ENCODE assay signal across 16 mouse cellular contexts in the genomic region with DNA sequence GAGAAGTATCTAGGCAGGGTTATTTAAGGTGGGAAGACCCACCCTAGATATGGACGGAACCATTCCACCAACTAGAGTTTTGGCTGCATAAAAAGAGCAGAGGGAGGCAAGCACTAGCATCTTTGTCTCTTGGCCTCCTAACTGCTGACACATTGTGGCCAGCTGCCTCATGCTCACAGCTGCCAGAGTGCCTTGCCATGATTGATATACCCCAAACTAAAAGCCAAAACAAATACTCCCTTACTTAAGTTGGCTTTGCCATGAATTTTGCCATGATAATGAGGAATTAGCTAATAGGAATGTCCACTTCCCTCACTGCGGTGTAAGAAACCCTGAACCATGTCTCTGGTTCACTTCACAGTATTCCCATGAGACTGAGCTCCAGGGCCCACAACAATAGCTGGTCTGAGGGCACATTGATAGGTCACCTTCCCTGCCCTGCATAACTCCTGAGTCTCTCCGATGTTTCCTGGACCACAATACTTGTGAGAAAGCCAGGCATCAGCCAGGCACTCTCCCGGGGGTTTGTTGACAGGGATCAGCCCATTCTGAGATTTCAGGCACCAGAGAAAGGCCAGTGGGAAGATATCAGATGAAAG.
A peak's percentile ranks its signal among the peaks of the same experiment; 100 is the strongest.
DNase-seq lines count a peak whose midpoint lies in the region; ATAC-seq and TF ChIP-seq lines count a peak whose summit lies in the region.
"Had no signal": no experiment of that assay in that cellular context is flagged by ENCODE, and none has a peak within 500 bp of the region (broad histone marks: within the 10 kb centered on the region; RNA-seq: fewer than 3 reads in every experiment).

No protein-coding gene starts in this region.

- no peaks in the 10 kb centered on the region for H3K36me3 ChIP-seq in heart, embryonic 12.5 days
- H3K36me3 ChIP-seq in C2C12 (ENCODE audit: control insufficient read depth, insufficient read depth) = no peaks in the 10 kb centered on the region
- H3K36me3 ChIP-seq in lung, embryonic 14.5 days (ENCODE audit: insufficient read depth) = no peaks in the 10 kb centered on the region
- H3K36me3 ChIP-seq in forebrain, postnatal 0 days (ENCODE audit: insufficient read depth) = no peaks in the 10 kb centered on the region
- H3K36me3 ChIP-seq: stomach, embryonic 15.5 days had no signal

- H3ac ChIP-seq in C2C12 (ENCODE audit: control insufficient read depth, insufficient read length, low read depth) = no peak overlapping the region

- no peaks in the 10 kb centered on the region for H3K9me3 ChIP-seq in heart, embryonic 12.5 days (replicated peaks)
- H3K9me3 ChIP-seq in lung, embryonic 14.5 days (ENCODE audit: low read depth, low read length) = no peaks in the 10 kb centered on the region
- H3K9me3 ChIP-seq in forebrain, postnatal 0 days (ENCODE audit: low read length) = no peaks in the 10 kb centered on the region
- H3K9me3 ChIP-seq: stomach, embryonic 15.5 days had no signal

- H3K4me3 ChIP-seq in heart, embryonic 12.5 days = no peak overlapping the region
- H3K4me3 ChIP-seq in C2C12 (ENCODE audit: insufficient read depth, poor library complexity, severe bottlenecking) = no peak overlapping the region
- H3K4me3 ChIP-seq in lung, embryonic 14.5 days (ENCODE audit: low read depth, low read length) = no peak overlapping the region
- H3K4me3 ChIP-seq in forebrain, postnatal 0 days (ENCODE audit: low read depth, low read length) = no peak overlapping the region
- H3K4me3 ChIP-seq: left cerebral cortex, adult 2 months; stomach, embryonic 15.5 days had no signal

- ATAC-seq in heart, embryonic 12.5 days (ENCODE audit: insufficient number of reproducible peaks, low FRiP score) = no peak
- no peak for ATAC-seq in lung, embryonic 14.5 days (ENCODE audit: insufficient read depth)
- no peak for ATAC-seq in forebrain, postnatal 0 days
- ATAC-seq: CD4-positive, CD25-positive, alpha-beta regulatory T cell, adult 4 months; inflammation-experienced regulatory T-cells, adult 6 months had no signal

- H3K27ac ChIP-seq in heart, embryonic 12.5 days (ENCODE audit: poor library complexity, severe bottlenecking) = no peak overlapping the region
- H3K27ac ChIP-seq in lung, embryonic 14.5 days (ENCODE audit: low read depth) = no peak overlapping the region
- H3K27ac ChIP-seq in forebrain, postnatal 0 days (ENCODE audit: low read depth, low read length) = no peak overlapping the region
- H3K27ac ChIP-seq: left cerebral cortex, adult 2 months; stomach, embryonic 15.5 days had no signal

- no peak for TF ChIP-seq CTCF in C2C12 (IDR thresholded peaks at IDR 0.05; ENCODE audit: control insufficient read depth, insufficient read depth, insufficient read length)
- TF ChIP-seq CTCF in lung, embryonic 14.5 days (IDR thresholded peaks at IDR 0.05; ENCODE audit: low read depth) = no peak
- no peak for TF ChIP-seq CTCF in forebrain, postnatal 0 days (IDR thresholded peaks at IDR 0.05; ENCODE audit: low read depth)

- H3K27me3 ChIP-seq in heart, embryonic 12.5 days (replicated peaks) = no peaks in the 10 kb centered on the region
- H3K27me3 ChIP-seq in C2C12 (ENCODE audit: control insufficient read depth, insufficient read depth, insufficient read length) = no peaks in the 10 kb centered on the region
- no peaks in the 10 kb centered on the region for H3K27me3 ChIP-seq in lung, embryonic 14.5 days (ENCODE audit: insufficient read depth, low read length)
- no peaks in the 10 kb centered on the region for H3K27me3 ChIP-seq in forebrain, postnatal 0 days (ENCODE audit: insufficient read depth, low read length)
- H3K27me3 ChIP-seq: stomach, embryonic 15.5 days had no signal

- peaks cover 9% of the 10 kb centered on the region; the same call in 1 of the 2 replicates for H3K4me1 ChIP-seq in heart, embryonic 12.5 days (replicated peaks)
- no peaks in the 10 kb centered on the region for H3K4me1 ChIP-seq in lung, embryonic 14.5 days (ENCODE audit: insufficient read depth)
- no peaks in the 10 kb centered on the region for H3K4me1 ChIP-seq in forebrain, postnatal 0 days (ENCODE audit: insufficient read depth)
- H3K4me1 ChIP-seq: stomach, embryonic 15.5 days had no signal

- no peak overlapping the region for H3K9ac ChIP-seq in heart, embryonic 12.5 days
- H3K9ac ChIP-seq in lung, embryonic 14.5 days = no peak overlapping the region
- no peak overlapping the region for H3K9ac ChIP-seq in forebrain, postnatal 0 days
- H3K9ac ChIP-seq: stomach, embryonic 15.5 days had no signal

- peak; percentile 35 for DNase-seq in heart, adult 8-10 months (ENCODE audit: low spot score)
- peak; percentile 43 to 57 for DNase-seq in heart, adult 9 months (ENCODE audit: low spot score in 2 of 2)
- DNase-seq in lung, embryonic 14.5 days = peak; percentile 13
- DNase-seq in left cerebral cortex, adult 9 months (ENCODE audit: low spot score in 2 of 2) = no peak
- DNase-seq in adrenal gland, adult 2 months = no peak
- DNase-seq in forebrain, postnatal 0 days = no peak
- DNase-seq: cerebellum, adult 9-10 months; midbrain, embryonic 14.5 days; right cerebral cortex, postnatal 4 days; thymus, postnatal 14 days had no signal

- H3K79me3 ChIP-seq in C2C12 (ENCODE audit: low read depth) = no peaks in the 10 kb centered on the region

- H3K79me2 ChIP-seq in C2C12 (ENCODE audit: control insufficient read depth, insufficient read depth) = no peaks in the 10 kb centered on the region

- 37% methylated on average over 4 of the region's 4 CpGs for WGBS in heart, embryonic 12.5 days
- 55% methylated on average over 4 of the region's 4 CpGs for WGBS in lung, embryonic 14.5 days
- 80% methylated on average over 4 of the region's 4 CpGs for WGBS in forebrain, postnatal 0 days

- H3K4me2 ChIP-seq in heart, embryonic 12.5 days = no peak overlapping the region
- no peak overlapping the region for H3K4me2 ChIP-seq in lung, embryonic 14.5 days
- no peak overlapping the region for H3K4me2 ChIP-seq in forebrain, postnatal 0 days (ENCODE audit: low read depth)
- H3K4me2 ChIP-seq: stomach, embryonic 15.5 days had no signal

TF ChIP-seq in C2C12, 6 proteins besides CTCF, POLR2A, EP300 and RAD21:
- TF ChIP-seq FOSL1 (IDR thresholded peaks at IDR 0.05; ENCODE audit: insufficient read depth, low read length, poor library complexity, severe bottlenecking) (no peak), MYOD1 (IDR thresholded peaks at IDR 0.05; ENCODE audit: control insufficient read depth, insufficient read length, low read depth) (peak; percentile 82)

Comparison
In these comparisons a context has a peak if more than half of its experiments do, and no peak if none do; other contexts are left out.
1. DNase-seq: peak in heart, adult 8-10 months (single experiment), heart, adult 9 months (2 of 2) and lung, embryonic 14.5 days (single experiment); none in left cerebral cortex, adult 9 months (0 of 2), adrenal gland, adult 2 months (single experiment) and forebrain, postnatal 0 days (single experiment).